Mouse (Mus musculus) hindbrain, postnatal 0 days (tissue): ENCODE results near the gene Myo3b. TPM values are rescaled to one million over a fixed set of nuclear protein-coding genes. Genes with fewer than 3 reads are reported as not detected.
A peak's percentile ranks its signal among the peaks of the same experiment; 100 is the strongest.

Experiments
- ATAC-seq: fragments of 200-750 bp; cut with Nextera tagmentation; 2 replicates; pipeline ENCODE4 v1.8.0; 2017; ENCODE audit warnings: mild to moderate bottlenecking, moderate TSS enrichment, moderate library complexity
- DNase-seq: peaks from one replicate; pipeline ENCODE4 v3.0.0-alpha.2; 2015; ENCODE audit warnings: low spot score
- H3K27ac ChIP-seq: fragments of 300-500 bp; sonication (generic); 2 replicates; pipeline ENCODE4 v1.5.1; 2014; ENCODE audit warnings: mild to moderate bottlenecking
- H3K27me3 ChIP-seq: fragments of 300-500 bp; sonication (generic); 2 replicates; pipeline ENCODE4 v1.6.1; 2014; ENCODE audit warnings: low read length, mixed read lengths; ENCODE audit not compliant: insufficient read depth
- H3K36me3 ChIP-seq: fragments of 300-500 bp; sonication (generic); 2 replicates; pipeline ENCODE4 v1.6.1; 2014; ENCODE audit warnings: low read length, mixed read lengths; ENCODE audit not compliant: insufficient read depth
- H3K4me1 ChIP-seq: fragments of 300-500 bp; sonication (generic); 2 replicates; pipeline ENCODE4 v1.6.1; 2014; ENCODE audit warnings: antibody characterized with exemption, low read length, mixed read lengths; ENCODE audit not compliant: insufficient read depth
- H3K4me2 ChIP-seq: fragments of 300-500 bp; sonication (generic); 2 replicates; pipeline ENCODE4 v1.6.1; 2014; ENCODE audit warnings: low read depth, mild to moderate bottlenecking, low read length, moderate library complexity, mixed read lengths
- H3K4me3 ChIP-seq: fragments of 300-500 bp; sonication (generic); 2 replicates; pipeline ENCODE4 v1.5.1; 2014; ENCODE audit warnings: low read length
- H3K9ac ChIP-seq: fragments of 300-500 bp; sonication (generic); replicated peaks from 2 replicates; pipeline ENCODE4 v1.6.1; 2014; ENCODE audit warnings: mild to moderate bottlenecking, low read length, moderate library complexity, mixed read lengths
- H3K9me3 ChIP-seq: fragments of 300-500 bp; sonication (generic); 2 replicates; pipeline ENCODE4 v1.6.1; 2016; ENCODE audit warnings: low read length, mixed read lengths
- CTCF ChIP-seq: IDR thresholded peaks from 2 replicates; pipeline ENCODE4 v1.5.1; 2016; ENCODE audit warnings: antibody characterized with exemption, control low read depth, low read depth
- WGBS: fragments of 180-500 bp; shearing (Covaris S2); extraction: QIAGEN DNeasy Blood & Tissue Kit; methylation state at CpG from one replicate; pipeline ENCODE4 v1.1.7; 2014; 5-methylcytosine and 5-hydroxymethylcytosine counted together
- polyA plus RNA-seq: library from polyadenylated mRNA; unstranded; fragments of >200 nt; fragmentation: Nextera tagmentation; extraction: Ambion mirVana; gene quantifications from 2 replicates; pipeline ENCODE4 v1.2.1, GENCODE M21; 2015
- total RNA-seq: library from RNA; depleted of rRNA; stranded (reverse); fragments of >200 nt; gene quantifications from 2 replicates; pipeline ENCODE4 v1.2.3, GENCODE M21; 2014; rRNA removed

The Myo3b gene
- total and polyA plus RNA-seq, 2 experiments from 2014 or later, result 0.16 to 0.47 TPM

DNA sequence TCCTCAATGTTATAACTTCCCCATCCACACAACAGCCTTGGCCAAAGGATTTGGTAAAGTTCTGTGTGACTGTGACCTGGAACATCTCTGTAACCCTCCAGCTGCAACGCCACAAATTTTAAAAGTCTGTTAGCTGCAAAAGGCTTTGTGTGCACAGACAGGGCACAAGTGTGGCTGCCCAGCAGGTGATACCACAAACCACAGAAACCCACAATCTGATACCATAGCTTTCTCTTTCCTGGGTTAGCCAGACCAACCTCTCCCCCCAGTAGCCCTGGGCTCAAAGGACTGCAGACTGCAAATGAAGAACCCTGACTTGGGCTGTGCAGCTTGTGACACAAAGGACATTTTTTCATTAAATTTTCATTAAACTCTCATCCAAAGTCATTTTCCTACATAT is 424.7 kb downstream of the Myo3b start:
- Histone ChIP-seq H3K36me3 (no peaks in the 10 kb centered on the region), H3K27me3 (no peaks in the 10 kb centered on the region), H3K4me3 (no peak overlapping the region), H3K4me2 (no peak overlapping the region), H3K4me1 (no peaks in the 10 kb centered on the region), H3K9ac (no peak overlapping the region), H3K9me3 (no peaks in the 10 kb centered on the region), H3K27ac (no peak overlapping the region)
- ATAC-seq (no peak), DNase-seq (no peak)
- no peak for TF ChIP-seq CTCF
- 88% methylated on average over 1 of the region's 1 CpGs for WGBS

DNA sequence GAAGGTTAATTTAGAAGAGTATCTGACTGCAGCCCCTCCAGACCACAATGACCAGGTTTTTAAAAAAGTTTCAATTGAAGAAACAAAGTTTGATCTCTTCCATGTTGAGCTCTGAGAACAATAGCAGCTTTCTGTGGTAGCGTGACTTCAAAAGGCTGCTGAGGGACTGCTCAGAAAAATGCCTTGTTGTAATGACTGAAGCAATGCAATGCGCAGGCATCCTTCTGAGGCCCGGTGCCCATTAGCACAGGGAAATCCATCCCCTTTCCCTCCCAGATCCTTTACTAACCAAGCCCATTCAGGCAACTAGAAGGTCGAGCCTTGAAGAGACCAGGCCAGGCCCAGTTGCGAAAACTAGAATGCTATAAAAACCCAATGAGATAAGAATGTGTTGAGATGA is 432.2 kb downstream of the Myo3b start:
- Histone ChIP-seq H3K27me3 (peaks cover 9% of the 10 kb centered on the region), H3K27ac (no peak overlapping the region), H3K9ac (no peak overlapping the region), H3K4me3 (no peak overlapping the region), H3K9me3 (no peaks in the 10 kb centered on the region), H3K4me1 (peaks cover 7% of the 10 kb centered on the region; the same call in 1 of the 2 replicates), H3K4me2 (peak overlapping the region; percentile 80), H3K36me3 (no peaks in the 10 kb centered on the region)
- DNase-seq (no peak), ATAC-seq (no peak)
- no peak for TF ChIP-seq CTCF
- 39% methylated on average over 5 of the region's 5 CpGs for WGBS

DNA sequence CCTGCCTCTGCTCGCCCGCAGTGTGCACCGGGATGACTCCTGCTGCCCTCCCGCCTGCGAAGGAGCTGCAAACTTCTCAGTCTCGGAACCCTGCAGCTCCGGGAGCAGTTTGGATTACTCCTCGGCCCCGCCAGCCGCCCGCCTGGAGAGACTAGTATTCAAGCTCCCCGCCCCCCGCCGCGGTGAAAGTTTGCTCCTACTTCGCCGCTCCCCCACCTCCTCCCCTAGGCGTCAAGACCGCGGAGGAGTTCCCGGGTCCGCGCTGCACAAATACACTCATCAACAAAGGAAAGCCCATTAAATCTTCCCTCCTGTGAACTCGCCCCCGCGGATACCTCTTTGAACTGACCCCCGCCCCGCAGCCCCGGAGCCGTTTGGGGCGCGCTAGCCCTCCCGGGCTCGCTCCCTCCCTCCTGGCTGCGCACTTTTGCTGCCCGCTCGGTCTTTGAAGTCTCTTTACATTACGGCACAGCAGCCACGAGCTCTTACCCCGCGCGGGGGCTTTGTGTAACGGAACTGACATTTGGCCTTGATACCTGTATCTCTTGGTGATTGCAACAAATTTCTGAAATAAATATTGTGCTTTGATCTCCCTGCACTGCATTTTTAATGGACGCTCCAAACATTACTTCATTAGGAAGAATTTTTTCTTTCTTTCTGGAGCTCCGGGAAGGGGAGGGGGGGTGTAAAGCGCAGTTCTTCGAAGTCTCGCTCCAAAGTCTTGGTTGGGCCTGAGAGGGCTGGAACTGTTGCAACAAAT is 433.1 kb downstream of the Myo3b start:
- Histone ChIP-seq H3K4me2 (peak overlapping the region; percentile 80), H3K4me3 (peak overlapping the region; percentile 42), H3K9ac (0 out of 2 replicates have a peak overlapping the region, but pooled peaks have one; percentile 28), H3K27me3 (peaks cover 16% of the 10 kb centered on the region), H3K4me1 (peaks cover 7% of the 10 kb centered on the region; the same call in 1 of the 2 replicates), H3K36me3 (no peaks in the 10 kb centered on the region), H3K27ac (no peak overlapping the region), H3K9me3 (no peaks in the 10 kb centered on the region)
- DNase-seq, result no peak
- WGBS, result 1% methylated on average over 48 of the region's 48 CpGs
- ATAC-seq, result no peak; the same call in 1 of the 2 replicates
- TF ChIP-seq CTCF, result no peak

Other genes with a start within 250 kb of the Myo3b start
- 0.10 TPM in 1 of 2 replicates, not detected in the other for gene Ccdc173, start 249.6 kb upstream of the Myo3b start, total RNA-seq
- gene Ccdc173, start 249.6 kb upstream of the Myo3b start, polyA plus RNA-seq, result 1.7 and 1.9 TPM in 2 replicates
- gene Phospho2, start 249.5 kb upstream of the Myo3b start, total RNA-seq, result 14.3 and 19.8 TPM in 2 replicates
- gene Phospho2, start 249.5 kb upstream of the Myo3b start, polyA plus RNA-seq, result 27.6 and 29.7 TPM in 2 replicates
- 104 and 130 TPM in 2 replicates for gene Klhl23, start 217.2 kb upstream of the Myo3b start, total RNA-seq
- 71.8 and 83.3 TPM in 2 replicates for gene Klhl23, start 217.2 kb upstream of the Myo3b start, polyA plus RNA-seq
- gene Ssb, start 177.6 kb upstream of the Myo3b start, total RNA-seq, result 32.2 and 49.2 TPM in 2 replicates
- gene Ssb, start 177.6 kb upstream of the Myo3b start, polyA plus RNA-seq, result 288 and 322 TPM in 2 replicates
- gene Mettl5, start 153.5 kb upstream of the Myo3b start, total RNA-seq, result 10.9 and 14.1 TPM in 2 replicates
- gene Mettl5, start 153.5 kb upstream of the Myo3b start, polyA plus RNA-seq, result 39.4 TPM in 2 replicates
- 32.5 and 35.1 TPM in 2 replicates for gene Ubr3, start 141.9 kb upstream of the Myo3b start, total RNA-seq
- gene Ubr3, start 141.9 kb upstream of the Myo3b start, polyA plus RNA-seq, result 15.3 and 17.5 TPM in 2 replicates